In the genomic region with DNA sequence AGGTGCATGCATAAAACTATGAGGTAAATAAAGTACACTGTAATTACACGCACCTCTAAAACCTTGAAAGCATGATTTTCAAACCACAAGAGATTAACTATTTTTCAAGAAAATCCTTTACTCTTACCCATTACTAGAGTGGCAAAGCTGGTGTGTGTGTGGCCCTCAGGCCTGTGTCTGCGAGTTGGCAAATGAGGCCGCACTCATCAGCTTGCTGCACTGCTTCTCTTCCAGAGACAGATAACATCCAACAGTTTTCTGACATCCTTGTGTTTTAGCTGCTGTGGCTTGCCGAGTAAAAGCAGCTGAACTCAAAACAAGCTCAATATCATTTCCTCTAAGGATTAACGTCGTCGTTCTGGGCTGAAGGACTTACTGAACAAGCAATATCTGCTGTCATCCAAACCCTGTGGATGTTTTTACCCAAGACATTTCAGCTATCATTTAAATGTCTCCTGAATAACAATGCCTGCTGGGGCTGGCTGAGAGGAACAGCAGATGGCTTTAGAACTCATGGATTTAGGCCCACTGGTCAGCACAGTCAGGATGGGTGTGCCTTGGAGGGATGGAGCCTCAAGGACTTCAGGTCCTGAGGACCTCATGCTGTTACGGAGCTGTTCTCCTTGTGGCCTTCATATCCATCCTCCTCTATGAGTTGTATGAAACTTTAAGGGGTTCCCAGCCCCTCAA, we compare ENCODE assay signal across 30 mouse cellular contexts. TPM values are rescaled to one million over a fixed set of nuclear protein-coding genes. Genes with fewer than 3 reads are reported as not detected.
DNase-seq lines count a peak whose midpoint lies in the region; ATAC-seq and TF ChIP-seq lines count a peak whose summit lies in the region.
"Had no signal": no experiment of that assay in that cellular context is flagged by ENCODE, and none has a peak within 500 bp of the region (broad histone marks: within the 10 kb centered on the region; RNA-seq: fewer than 3 reads in every experiment).

No protein-coding gene starts in this region.

- DNase-seq in cerebellum, adult 8-10 months, result peak; percentile 3
- no peak for DNase-seq in cerebellum, postnatal 4 days (ENCODE audit: low spot score in 2 of 2)
- peak; percentile 4 for DNase-seq in cerebellum, adult 9-10 months
- DNase-seq in adrenal gland, adult 18-20 months (ENCODE audit: low spot score in 2 of 2), result no peak
- DNase-seq in adrenal gland, postnatal 36 days, result no peak
- DNase-seq in adrenal gland, adult (ENCODE audit: inconsistent age in 2 of 2, low spot score in 1 of 2), result no peak
- DNase-seq: adrenal gland, postnatal 10 days; forebrain, postnatal 0 days; gastrocnemius, postnatal 14 days; heart, postnatal 36 days; kidney, adult 8-10 months; kidney, postnatal 4 days; liver; lung, adult 2 months; right cerebral cortex, postnatal 4 days; thymus, adult 18-20 months; thymus, postnatal 25 days had no signal

- H3K9me3 ChIP-seq in ES-Bruce4 (replicated peaks; ENCODE audit: control insufficient read depth, insufficient read depth, low read length, poor library complexity, severe bottlenecking), result no peaks in the 10 kb centered on the region; the same call in 1 of the 2 replicates
- H3K9me3 ChIP-seq: embryonic facial prominence, embryonic 15.5 days; forebrain, embryonic 12.5 days; hindbrain, embryonic 12.5 days; midbrain, embryonic 15.5 days; neural tube, embryonic 15.5 days had no signal

- no peaks in the 10 kb centered on the region for H3K4me1 ChIP-seq in ES-Bruce4 (ENCODE audit: control insufficient read depth, insufficient read depth, low read length)
- H3K4me1 ChIP-seq: embryonic facial prominence, embryonic 15.5 days; forebrain, embryonic 12.5 days; hindbrain, embryonic 12.5 days; midbrain, embryonic 15.5 days; neural tube, embryonic 15.5 days had no signal

- peak; percentile 42; the same call in 1 of the 2 replicates for TF ChIP-seq EP300 in ES-Bruce4 (IDR thresholded peaks at IDR 0.05; ENCODE audit: insufficient read depth, low read depth, low read length)

- ATAC-seq in megakaryocyte-erythroid progenitor cell, adult 5-6 weeks (replicated peaks; ENCODE audit: low FRiP score, low TSS enrichment, poor library complexity, severe bottlenecking), result peak; percentile 69
- ATAC-seq: activated CD4-positive, CD25-positive, alpha-beta regulatory T cell, adult 4 months; forebrain, postnatal 0 days; hindbrain, postnatal 0 days; intestine, embryonic 16.5 days; midbrain, embryonic 15.5 days had no signal

- no peaks in the 10 kb centered on the region for H3K27me3 ChIP-seq in ES-Bruce4 (ENCODE audit: control insufficient read depth, insufficient read depth, low read length, poor library complexity, severe bottlenecking)
- H3K27me3 ChIP-seq: embryonic facial prominence, embryonic 15.5 days; forebrain, embryonic 12.5 days; hindbrain, embryonic 12.5 days; midbrain, embryonic 15.5 days; neural tube, embryonic 15.5 days had no signal

- peak overlapping the region; percentile 51; the same call in 1 of the 2 replicates for H3K27ac ChIP-seq in ES-Bruce4 (ENCODE audit: insufficient read depth, low read length)
- H3K27ac ChIP-seq: embryonic facial prominence, embryonic 15.5 days; forebrain, embryonic 12.5 days; hindbrain, embryonic 12.5 days; hindbrain, postnatal 0 days; kidney, postnatal 0 days; liver, embryonic 14.5 days; midbrain, embryonic 15.5 days; neural tube, embryonic 15.5 days; stomach, postnatal 0 days had no signal

- H3K9ac ChIP-seq in ES-Bruce4 (ENCODE audit: low read depth, poor library complexity, severe bottlenecking), result no peak overlapping the region
- H3K9ac ChIP-seq: embryonic facial prominence, embryonic 15.5 days; forebrain, embryonic 12.5 days; forebrain, postnatal 0 days; hindbrain, embryonic 12.5 days; liver, embryonic 14.5 days; midbrain, embryonic 15.5 days; neural tube, embryonic 15.5 days had no signal

- H3K36me3 ChIP-seq in ES-Bruce4 (ENCODE audit: control insufficient read depth, insufficient read depth, low read length, poor library complexity, severe bottlenecking), result no peaks in the 10 kb centered on the region; the same call in 1 of the 2 replicates
- H3K36me3 ChIP-seq: embryonic facial prominence, embryonic 15.5 days; hindbrain, embryonic 12.5 days; midbrain, embryonic 15.5 days; neural tube, embryonic 15.5 days had no signal

- H3K4me3 ChIP-seq in ES-Bruce4 (ENCODE audit: low read depth, low read length), result no peak overlapping the region
- H3K4me3 ChIP-seq: embryonic facial prominence, embryonic 15.5 days; forebrain, embryonic 12.5 days; hindbrain, embryonic 12.5 days; midbrain, embryonic 15.5 days; neural tube, embryonic 15.5 days had no signal

- no peak for TF ChIP-seq CTCF in ES-Bruce4 (IDR thresholded peaks at IDR 0.05; ENCODE audit: low read depth, low read length)

- TF ChIP-seq POLR2A in ES-Bruce4 (IDR thresholded peaks at IDR 0.05; ENCODE audit: insufficient read depth, low read length), result no peak

RNA-seq across cellular contexts. Expression of a gene that starts 42.0 kb away (rescaled TPM):
- 47.5 and 55.7 TPM in 2 replicates for polyA plus RNA-seq in ES-Bruce4 (2011; ENCODE audit: insufficient read depth, insufficient read length, low read depth, missing spikeins)
- 11.2 and 23.1 TPM in 2 replicates for total RNA-seq in megakaryocyte-erythroid progenitor cell, adult 5-6 weeks (2014; fragmentation: Nextera tagmentation)
- 16.2 and 16.5 TPM in 2 replicates for total RNA-seq in megakaryocyte-erythroid progenitor cell, adult 5-6 weeks (2017)
- total RNA-seq in adrenal gland, adult 18-20 months (2021), result 1 to 10 TPM; 3.7 to 4.6 TPM
- total RNA-seq in adrenal gland, postnatal 36 days (2021), result 1 to 10 TPM; 4.3 to 4.6 TPM

RNA-seq across cellular contexts. Expression of a gene that starts 42.3 kb away (rescaled TPM):
- 135 and 151 TPM in 2 replicates for polyA plus RNA-seq in ES-Bruce4 (2011; ENCODE audit: insufficient read depth, insufficient read length, low read depth, missing spikeins)
- total RNA-seq in megakaryocyte-erythroid progenitor cell, adult 5-6 weeks (2014; fragmentation: Nextera tagmentation), result 183 and 186 TPM in 2 replicates
- 71.9 and 89.3 TPM in 2 replicates for total RNA-seq in megakaryocyte-erythroid progenitor cell, adult 5-6 weeks (2017)
- 10 to 100 TPM; 61.4 to 68.2 TPM for total RNA-seq in adrenal gland, adult 18-20 months (2021)
- total RNA-seq in adrenal gland, postnatal 36 days (2021), result 10 to 100 TPM; 72.0 to 75.2 TPM

Comparison
In these comparisons a context has a peak if more than half of its experiments do, and no peak if none do; other contexts are left out.
1. DNase-seq: peak in cerebellum, adult 8-10 months (single experiment) and cerebellum, adult 9-10 months (single experiment); none in cerebellum, postnatal 4 days (0 of 2), adrenal gland, adult 18-20 months (0 of 2), adrenal gland, postnatal 36 days (0 of 2) and adrenal gland, adult (0 of 2).